Mouse (Mus musculus) hindbrain, embryonic 15.5 days (tissue): ENCODE data around the gene Aknad1. TPM values are rescaled to one million over a fixed set of nuclear protein-coding genes. Genes with fewer than 3 reads are reported as not detected.

Source experiments
- ATAC-seq: fragments of 200-750 bp; cut with Nextera tagmentation; 2 replicates; pipeline ENCODE4 v1.8.0; 2017; ENCODE audit warnings: low read depth, moderate number of reproducible peaks, moderate TSS enrichment; ENCODE audit not compliant: low FRiP score
- H3K27ac ChIP-seq: fragments of 300-500 bp; sonication (generic); replicated peaks from 2 replicates; pipeline ENCODE4 v1.5.1; 2015; ENCODE audit warnings: mild to moderate bottlenecking, inconsistent platforms
- H3K27me3 ChIP-seq: fragments of 300-500 bp; sonication (generic); 2 replicates; pipeline ENCODE4 v1.6.1; 2015; ENCODE audit warnings: control low read depth, inconsistent platforms
- H3K36me3 ChIP-seq: fragments of 300-500 bp; sonication (generic); 2 replicates; pipeline ENCODE4 v1.6.1; 2015; ENCODE audit warnings: control low read depth, inconsistent platforms
- H3K4me1 ChIP-seq: fragments of 300-500 bp; sonication (generic); replicated peaks from 2 replicates; pipeline ENCODE4 v1.6.1; 2015; ENCODE audit warnings: control low read depth, inconsistent platforms
- H3K4me2 ChIP-seq: fragments of 300-500 bp; sonication (generic); 2 replicates; pipeline ENCODE4 v1.6.1; 2015; ENCODE audit warnings: moderate library complexity, mild to moderate bottlenecking, inconsistent platforms
- H3K4me3 ChIP-seq: fragments of 300-500 bp; sonication (generic); 2 replicates; pipeline ENCODE4 v1.5.1; 2015; ENCODE audit warnings: mild to moderate bottlenecking, inconsistent platforms
- H3K9ac ChIP-seq: fragments of 300-500 bp; sonication (generic); 2 replicates; pipeline ENCODE4 v1.6.1; 2015; ENCODE audit warnings: inconsistent platforms
- H3K9me3 ChIP-seq: fragments of 300-500 bp; sonication (generic); 2 replicates; pipeline ENCODE4 v1.6.1; 2016; ENCODE audit warnings: control low read depth, inconsistent platforms
- WGBS: fragments of 180-500 bp; shearing (Covaris S2); methylation state at CpG from one replicate; pipeline ENCODE4 v1.1.7; 2015; 5-methylcytosine and 5-hydroxymethylcytosine counted together
- polyA plus RNA-seq: library from polyadenylated mRNA; unstranded; fragments of >200 nt; fragmentation: Nextera tagmentation; extraction: Ambion mirVana; gene quantifications from 2 replicates; pipeline ENCODE4 v1.2.1, GENCODE M21; 2015

Aknad1 gene
- polyA plus RNA-seq, 1 experiment from 2014 or later = not detected

DNA sequence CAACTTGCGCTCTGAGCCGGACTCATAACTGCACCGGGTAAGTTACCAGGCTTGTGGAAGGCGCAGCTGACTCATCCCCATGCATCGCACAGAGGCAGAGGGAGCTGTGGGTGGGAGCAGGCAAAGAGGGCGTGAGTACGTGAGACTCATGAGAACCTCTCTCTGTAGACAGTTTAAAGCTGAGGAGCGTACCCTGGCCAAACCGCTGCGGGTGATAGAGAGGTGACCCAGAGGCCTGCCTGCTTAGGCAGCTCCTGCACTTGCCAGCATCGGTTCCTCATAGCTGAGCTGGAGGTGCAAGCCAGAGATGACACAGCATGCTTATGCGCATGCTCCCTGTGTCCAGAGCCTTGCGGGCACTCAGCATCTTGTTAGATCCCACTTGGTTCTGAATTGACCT, 32.8 kb downstream of the Aknad1 start:
- Histone ChIP-seq H3K4me1 (0 out of 2 replicates have a peak, but pooled peaks cover 3% of the 10 kb centered on the region), H3K27ac (no peak overlapping the region), H3K36me3 (no peaks in the 10 kb centered on the region), H3K27me3 (no peaks in the 10 kb centered on the region), H3K4me2 (no peak overlapping the region), H3K9ac (no peak overlapping the region), H3K4me3 (no peak overlapping the region), H3K9me3 (no peaks in the 10 kb centered on the region)
- no peak for ATAC-seq
- WGBS = 92% methylated on average over 13 of the region's 13 CpGs

GRCm38 (mm10) chr3:108772811-108773210, 33.4 kb downstream of the Aknad1 start:
- H3K36me3 ChIP-seq = no peaks in the 10 kb centered on the region
- H3K4me3 ChIP-seq = no peak overlapping the region
- no peaks in the 10 kb centered on the region for H3K9me3 ChIP-seq
- H3K27me3 ChIP-seq = no peaks in the 10 kb centered on the region
- H3K4me2 ChIP-seq = no peak overlapping the region
- H3K9ac ChIP-seq = no peak overlapping the region
- H3K4me1 ChIP-seq = 0 out of 2 replicates have a peak, but pooled peaks cover 3% of the 10 kb centered on the region
- ATAC-seq = no peak
- 86% methylated on average over 3 of the region's 3 CpGs for WGBS
- H3K27ac ChIP-seq = no peak overlapping the region

GRCm38 (mm10) chr3:108778761-108779540, 39.5 kb downstream of the Aknad1 start:
- no peak for ATAC-seq
- 68% methylated on average over 4 of the region's 4 CpGs for WGBS
- H3K27me3 ChIP-seq = no peaks in the 10 kb centered on the region

GRCm38 (mm10) chr3:108781238-108781883, 41.9 kb downstream of the Aknad1 start:
- Histone ChIP-seq H3K9me3 (no peaks in the 10 kb centered on the region), H3K4me1 (peaks cover 3% of the 10 kb centered on the region; the same call in 1 of the 2 replicates), H3K27ac (no peak overlapping the region), H3K36me3 (no peaks in the 10 kb centered on the region), H3K9ac (no peak overlapping the region), H3K4me2 (no peak overlapping the region), H3K27me3 (no peaks in the 10 kb centered on the region), H3K4me3 (no peak overlapping the region)
- ATAC-seq = no peak
- 53% methylated on average over 10 of the region's 10 CpGs for WGBS

More at GRCm38 (mm10) chr3:108778761-108779540, 39.5 kb downstream of the Aknad1 start:
- no peaks in the 10 kb centered on the region for H3K36me3 ChIP-seq
- no peak overlapping the region for H3K4me2 ChIP-seq
- peaks cover 3% of the 10 kb centered on the region; the same call in 1 of the 2 replicates for H3K4me1 ChIP-seq
- no peaks in the 10 kb centered on the region for H3K9me3 ChIP-seq
- H3K9ac ChIP-seq = no peak overlapping the region
- H3K4me3 ChIP-seq = no peak overlapping the region
- H3K27ac ChIP-seq = no peak overlapping the region

- no peaks in the 10 kb centered on the region for H3K27me3 ChIP-seq
- WGBS = 76% methylated on average over 5 of the region's 5 CpGs
- H3K9ac ChIP-seq = no peak overlapping the region
- H3K36me3 ChIP-seq = no peaks in the 10 kb centered on the region
- ATAC-seq = no peak
- H3K4me2 ChIP-seq = no peak overlapping the region
- H3K4me3 ChIP-seq = no peak overlapping the region
- no peaks in the 10 kb centered on the region for H3K9me3 ChIP-seq
- H3K27ac ChIP-seq = no peak overlapping the region
- H3K4me1 ChIP-seq = peaks cover 3% of the 10 kb centered on the region; the same call in 1 of the 2 replicates
Measured at GRCm38 (mm10) chr3:108781884-108782270, 42.4 kb downstream of the Aknad1 start.

DNA sequence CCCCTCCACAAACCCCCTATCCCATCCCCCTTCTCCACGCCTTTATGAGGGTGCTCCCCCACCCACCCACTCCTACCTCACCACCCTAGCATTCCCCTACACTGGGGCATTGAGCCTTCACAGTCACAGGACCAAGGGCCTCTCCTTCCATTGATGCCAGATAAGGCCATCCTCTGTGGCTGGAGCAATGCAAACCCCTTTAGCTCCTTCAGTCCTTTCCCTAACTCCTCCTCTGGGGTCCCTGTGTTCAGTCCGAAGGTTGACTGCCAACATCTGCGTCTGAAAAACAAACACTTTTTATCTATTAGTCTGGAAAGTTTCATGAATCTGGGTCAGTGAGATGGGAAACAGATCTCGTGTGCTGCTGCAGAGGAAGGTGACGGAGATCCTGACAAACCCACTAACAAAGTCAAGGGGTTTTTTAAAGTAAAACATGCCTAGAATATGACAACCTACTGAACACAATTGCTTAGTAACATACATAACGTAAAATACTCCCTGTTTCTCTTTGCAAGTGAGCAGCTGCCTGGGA, 43.0 kb downstream of the Aknad1 start:
- no peaks in the 10 kb centered on the region for H3K36me3 ChIP-seq
- no peak overlapping the region for H3K9ac ChIP-seq
- 82% methylated on average over 6 of the region's 6 CpGs for WGBS
- H3K27me3 ChIP-seq = no peaks in the 10 kb centered on the region
- no peak for ATAC-seq
- H3K4me2 ChIP-seq = no peak overlapping the region
- no peaks in the 10 kb centered on the region for H3K9me3 ChIP-seq
- peaks cover 3% of the 10 kb centered on the region; the same call in 1 of the 2 replicates for H3K4me1 ChIP-seq
- no peak overlapping the region for H3K4me3 ChIP-seq
- H3K27ac ChIP-seq = no peak overlapping the region

DNA sequence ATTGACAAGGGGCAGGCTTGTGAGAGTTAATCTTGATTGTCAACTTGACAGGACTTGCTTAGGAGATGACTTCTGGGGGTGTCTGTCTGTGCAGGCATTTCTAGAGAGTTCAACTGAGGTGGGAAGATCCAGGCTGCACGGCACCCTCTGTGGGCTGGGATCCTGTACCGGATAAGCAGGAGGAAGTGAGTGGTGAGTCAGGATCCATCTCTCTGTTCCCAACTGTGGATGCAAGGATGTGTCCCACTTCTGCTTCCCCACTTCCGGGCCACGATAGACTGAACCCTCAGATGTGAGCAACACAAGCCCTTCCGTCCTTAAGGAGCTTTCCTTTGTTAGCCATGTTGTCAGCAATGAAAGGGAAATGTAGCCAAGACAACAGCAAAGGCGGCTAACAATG, 47.1 kb downstream of the Aknad1 start:
- Histone ChIP-seq H3K4me2 (no peak overlapping the region), H3K27ac (no peak overlapping the region), H3K4me1 (peaks cover under 1% of the 10 kb centered on the region; the same call in 1 of the 2 replicates), H3K27me3 (no peaks in the 10 kb centered on the region), H3K9ac (no peak overlapping the region), H3K36me3 (no peaks in the 10 kb centered on the region), H3K9me3 (no peaks in the 10 kb centered on the region), H3K4me3 (no peak overlapping the region)
- ATAC-seq = no peak
- WGBS = 71% methylated on average over 6 of the region's 6 CpGs

GRCm38 (mm10) chr3:108787754-108788454, 48.4 kb downstream of the Aknad1 start:
- WGBS = 80% methylated on average over 12 of the region's 12 CpGs
- H3K36me3 ChIP-seq = no peaks in the 10 kb centered on the region
- H3K27ac ChIP-seq = no peak overlapping the region
- H3K9me3 ChIP-seq = no peaks in the 10 kb centered on the region
- H3K27me3 ChIP-seq = no peaks in the 10 kb centered on the region
- H3K4me1 ChIP-seq = no peaks in the 10 kb centered on the region
- no peak overlapping the region for H3K9ac ChIP-seq
- no peak overlapping the region for H3K4me3 ChIP-seq
- no peak overlapping the region for H3K4me2 ChIP-seq
- ATAC-seq = 0 out of 2 replicates have a peak, but pooled peaks have one; percentile 27

DNA sequence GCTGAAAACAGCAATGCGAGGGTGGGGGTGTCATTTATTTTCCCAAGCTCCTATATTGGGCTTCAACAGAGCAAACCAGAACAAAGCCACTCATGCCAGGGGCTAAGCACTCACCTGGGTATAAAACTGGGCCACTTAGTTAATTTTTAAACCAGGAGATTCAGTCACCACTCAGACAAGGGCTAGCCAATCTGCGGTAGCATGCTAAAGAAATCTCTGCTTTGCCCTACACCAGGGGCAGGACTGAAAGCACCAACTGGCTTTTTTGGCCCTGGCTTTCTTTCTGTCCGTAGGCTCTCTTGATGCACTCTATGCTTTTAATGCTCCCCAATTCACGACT, 49.0 kb downstream of the Aknad1 start:
- 88% methylated on average over 4 of the region's 4 CpGs for WGBS
- H3K9ac ChIP-seq = no peak overlapping the region

DNA sequence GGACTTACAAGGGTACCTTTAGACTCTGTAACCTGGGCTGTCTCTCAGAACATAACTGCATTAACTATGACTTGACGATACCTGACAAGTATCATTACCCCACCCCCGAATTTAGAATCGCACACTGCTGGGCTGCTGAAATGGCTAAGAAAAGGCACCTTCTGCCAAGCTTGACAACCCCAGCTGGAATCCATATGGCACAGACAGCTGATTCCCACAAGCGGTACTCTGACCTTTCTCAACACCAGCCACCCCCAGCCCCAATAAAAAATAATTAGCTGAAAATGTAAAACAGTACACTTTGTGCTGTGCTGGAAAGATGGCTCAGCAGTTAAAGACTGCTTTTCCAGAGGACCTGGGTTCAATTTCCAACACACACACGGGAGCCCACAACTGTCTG, 49.8 kb downstream of the Aknad1 start:
- Histone ChIP-seq H3K36me3 (no peaks in the 10 kb centered on the region), H3K4me1 (no peaks in the 10 kb centered on the region), H3K4me2 (no peak overlapping the region), H3K4me3 (no peak overlapping the region), H3K27me3 (no peaks in the 10 kb centered on the region), H3K27ac (no peak overlapping the region), H3K9ac (no peak overlapping the region), H3K9me3 (no peaks in the 10 kb centered on the region)
- no peak for ATAC-seq
- WGBS = 61% methylated on average over 5 of the region's 5 CpGs

More for the DNA sequence above, 49.0 kb downstream of the Aknad1 start:
- Histone ChIP-seq H3K4me2 (no peak overlapping the region), H3K4me1 (no peaks in the 10 kb centered on the region), H3K27ac (no peak overlapping the region), H3K9me3 (no peaks in the 10 kb centered on the region), H3K4me3 (no peak overlapping the region), H3K36me3 (no peaks in the 10 kb centered on the region), H3K27me3 (no peaks in the 10 kb centered on the region)
- no peak for ATAC-seq

GRCm38 (mm10) chr3:108790499-108790898, 51.0 kb downstream of the Aknad1 start:
- H3K9ac ChIP-seq = no peak overlapping the region
- no peaks in the 10 kb centered on the region for H3K9me3 ChIP-seq
- 89% methylated on average over 3 of the region's 3 CpGs for WGBS
- H3K27ac ChIP-seq = no peak overlapping the region
- ATAC-seq = no peak
- H3K4me3 ChIP-seq = no peak overlapping the region
- H3K4me2 ChIP-seq = no peak overlapping the region
- H3K27me3 ChIP-seq = no peaks in the 10 kb centered on the region
- H3K36me3 ChIP-seq = no peaks in the 10 kb centered on the region
- no peaks in the 10 kb centered on the region for H3K4me1 ChIP-seq
